Mouse (Mus musculus): ENCODE data around the gene Ptprr.

GRCm38 (mm10) chr10:116113867-116114474, 96.0 kb downstream of the Ptprr start, which contains the start of gene 4933416C03Rik:
- no peak for TF ChIP-seq CTCF (IDR thresholded peaks at IDR 0.05)
- TF ChIP-seq EP300 (IDR thresholded peaks at IDR 0.05), result no peak
